Mouse (Mus musculus) testis, adult 2 months (tissue): ENCODE measurements around the gene Drg2.

Experiments
- CTCF ChIP-seq: fragments of 200-500 bp; IDR thresholded peaks from 2 replicates; pipeline ENCODE4 v1.5.1; 2012; ENCODE audit warnings: low read depth, mild to moderate bottlenecking, inconsistent platforms, low read length, moderate library complexity; ENCODE audit not compliant: control insufficient read depth, insufficient read depth, insufficient replicate concordance
- POLR2A ChIP-seq: fragments of 200-500 bp; IDR thresholded peaks from 2 replicates; pipeline ENCODE4 v1.6.1; 2012; ENCODE audit warnings: low read depth, mild to moderate bottlenecking, inconsistent platforms, low read length, moderate library complexity; ENCODE audit not compliant: control insufficient read depth

GRCm38 (mm10) chr11:60457973-60458372, 3.6 kb downstream of the Drg2 start:
- no peak for TF ChIP-seq POLR2A
- TF ChIP-seq CTCF, result no peak
